Mouse (Mus musculus) lung, embryonic 16.5 days (tissue): ENCODE results near the gene Gp1ba. TPM values are rescaled to one million over a fixed set of nuclear protein-coding genes. Genes with fewer than 3 reads are reported as not detected.

Experiments used
- ATAC-seq: fragments of 200-750 bp; cut with Nextera tagmentation; 2 replicates; pipeline ENCODE4 v1.8.0; 2017; ENCODE audit warnings: low read depth, mild to moderate bottlenecking, moderate library complexity
- H3K27ac ChIP-seq: fragments of 300-500 bp; sonication (generic); 2 replicates; pipeline ENCODE4 v1.5.1; 2014; ENCODE audit warnings: mild to moderate bottlenecking, control low read depth, low read length
- H3K27me3 ChIP-seq: fragments of 300-500 bp; sonication (generic); 2 replicates; pipeline ENCODE4 v1.6.1; 2014; ENCODE audit warnings: low read depth, low read length, mixed read lengths; ENCODE audit not compliant: control insufficient read depth, insufficient read depth
- H3K36me3 ChIP-seq: fragments of 300-500 bp; sonication (generic); 2 replicates; pipeline ENCODE4 v1.6.1; 2014; ENCODE audit warnings: low read length; ENCODE audit not compliant: control insufficient read depth, insufficient read depth
- H3K4me1 ChIP-seq: fragments of 300-500 bp; sonication (generic); replicated peaks from 2 replicates; pipeline ENCODE4 v1.6.1; 2014; ENCODE audit warnings: low read length, mixed read lengths; ENCODE audit not compliant: control insufficient read depth, insufficient read depth
- H3K4me2 ChIP-seq: fragments of 300-500 bp; sonication (generic); 2 replicates; pipeline ENCODE4 v1.6.1; 2014; ENCODE audit warnings: low read depth, low read length, control low read depth
- H3K4me3 ChIP-seq: fragments of 300-500 bp; sonication (generic); 2 replicates; pipeline ENCODE4 v1.5.1; 2014; ENCODE audit warnings: mild to moderate bottlenecking, low read length, control low read depth
- H3K9ac ChIP-seq: fragments of 300-500 bp; sonication (generic); 2 replicates; pipeline ENCODE4 v1.6.1; 2014; ENCODE audit warnings: low read length, control low read depth
- H3K9me3 ChIP-seq: fragments of 300-500 bp; sonication (generic); 2 replicates; pipeline ENCODE4 v1.6.1; 2016; ENCODE audit warnings: low read length; ENCODE audit not compliant: control insufficient read depth
- WGBS: fragments of 180-500 bp; shearing (Covaris S2); extraction: QIAGEN DNeasy Blood & Tissue Kit; methylation state at CpG from one replicate; pipeline ENCODE4 v1.1.7; 2014; 5-methylcytosine and 5-hydroxymethylcytosine counted together
- polyA plus RNA-seq: library from polyadenylated mRNA; unstranded; fragments of >200 nt; fragmentation: Nextera tagmentation; extraction: Ambion mirVana; gene quantifications from 2 replicates; pipeline ENCODE4 v1.2.1, GENCODE M21; 2015

Gp1ba gene
- polyA plus RNA-seq, 1 experiment from 2014 or later: 0.50 TPM

DNA sequence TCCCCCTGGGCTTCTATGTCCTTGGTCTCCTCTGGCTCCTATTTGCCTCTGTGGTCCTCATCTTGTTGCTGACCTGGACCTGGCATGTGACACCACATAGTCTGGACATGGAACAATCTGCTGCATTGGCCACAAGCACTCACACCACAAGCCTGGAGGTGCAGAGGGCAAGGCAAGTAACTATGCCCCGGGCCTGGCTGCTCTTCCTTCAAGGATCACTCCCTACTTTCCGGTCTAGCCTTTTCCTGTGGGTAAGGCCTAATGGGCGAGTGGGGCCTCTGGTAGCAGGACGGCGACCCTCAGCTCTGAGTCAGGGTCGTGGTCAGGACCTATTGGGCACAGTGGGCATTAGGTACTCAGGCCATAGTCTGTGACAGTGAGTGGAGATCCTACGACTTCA is 2.3 kb downstream of the Gp1ba start:
- 79% methylated on average over 7 of the region's 7 CpGs for WGBS
- H3K4me1 ChIP-seq: peaks cover 10% of the 10 kb centered on the region
- no peaks in the 10 kb centered on the region for H3K27me3 ChIP-seq
- H3K36me3 ChIP-seq: peaks cover 13% of the 10 kb centered on the region
- H3K4me3 ChIP-seq: no peak overlapping the region
- no peak overlapping the region for H3K27ac ChIP-seq
- no peak overlapping the region for H3K4me2 ChIP-seq
- H3K9me3 ChIP-seq: no peaks in the 10 kb centered on the region
- ATAC-seq: no peak
- no peak overlapping the region for H3K9ac ChIP-seq

DNA sequence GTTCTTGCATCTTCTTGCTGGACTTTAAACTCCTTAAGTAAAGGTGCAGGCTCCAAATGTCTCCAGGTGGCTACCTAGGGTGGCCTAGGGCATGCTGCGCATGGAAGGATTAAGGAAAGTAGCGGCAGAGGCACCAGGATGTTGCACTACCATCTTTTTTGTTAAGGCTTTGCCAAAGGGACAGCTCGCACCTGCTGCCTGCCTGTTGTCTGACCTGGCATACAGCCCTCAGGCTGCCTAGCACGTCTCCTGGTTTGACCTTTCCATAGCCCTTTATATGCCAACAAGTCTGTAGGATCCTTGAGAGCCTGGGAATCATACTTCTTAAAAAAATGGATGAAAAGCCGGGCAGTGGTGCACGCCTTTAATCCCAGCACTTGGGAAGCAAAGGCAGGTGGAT is 4.1 kb downstream of the Gp1ba start:
- Histone ChIP-seq H3K36me3 (peaks cover 13% of the 10 kb centered on the region), H3K4me2 (no peak overlapping the region), H3K9me3 (no peaks in the 10 kb centered on the region), H3K4me1 (peaks cover 10% of the 10 kb centered on the region), H3K4me3 (no peak overlapping the region), H3K9ac (no peak overlapping the region), H3K27ac (no peak overlapping the region), H3K27me3 (no peaks in the 10 kb centered on the region)
- no peak for ATAC-seq
- WGBS: 88% methylated on average over 6 of the region's 6 CpGs

DNA sequence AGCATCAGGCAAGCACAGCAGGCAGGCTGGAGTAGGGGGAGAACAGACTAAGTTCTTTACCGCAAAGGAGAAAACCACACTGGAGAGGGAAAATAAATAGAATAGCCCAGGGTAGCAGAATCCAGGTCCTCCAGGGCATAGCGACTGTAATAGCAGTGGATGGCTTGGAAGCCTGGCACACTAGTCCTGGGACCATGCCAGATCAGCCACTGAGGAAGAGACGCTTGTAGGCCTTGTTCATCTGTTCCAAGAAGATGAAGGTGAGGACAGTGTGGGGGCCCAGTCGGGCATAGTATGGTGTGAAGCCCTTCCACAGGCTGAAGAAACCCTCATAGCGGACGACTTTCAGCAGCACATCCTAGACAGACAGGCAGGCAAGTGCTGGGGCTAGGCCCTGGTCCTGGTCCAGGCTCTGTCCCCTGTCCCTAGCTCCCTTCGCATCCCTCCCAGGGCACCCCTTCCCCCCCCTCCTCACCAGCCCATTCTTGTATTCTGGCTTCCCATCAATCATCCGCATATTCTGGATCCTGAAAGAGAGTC is 5.7 kb downstream of the Gp1ba start:
- no peak overlapping the region for H3K27ac ChIP-seq
- no peaks in the 10 kb centered on the region for H3K9me3 ChIP-seq
- 93% methylated on average over 8 of the region's 8 CpGs for WGBS
- H3K4me2 ChIP-seq: no peak overlapping the region
- no peaks in the 10 kb centered on the region for H3K27me3 ChIP-seq
- H3K4me3 ChIP-seq: no peak overlapping the region
- peaks cover 25% of the 10 kb centered on the region for H3K36me3 ChIP-seq
- no peak for ATAC-seq
- H3K9ac ChIP-seq: no peak overlapping the region
- peaks cover 26% of the 10 kb centered on the region for H3K4me1 ChIP-seq

DNA sequence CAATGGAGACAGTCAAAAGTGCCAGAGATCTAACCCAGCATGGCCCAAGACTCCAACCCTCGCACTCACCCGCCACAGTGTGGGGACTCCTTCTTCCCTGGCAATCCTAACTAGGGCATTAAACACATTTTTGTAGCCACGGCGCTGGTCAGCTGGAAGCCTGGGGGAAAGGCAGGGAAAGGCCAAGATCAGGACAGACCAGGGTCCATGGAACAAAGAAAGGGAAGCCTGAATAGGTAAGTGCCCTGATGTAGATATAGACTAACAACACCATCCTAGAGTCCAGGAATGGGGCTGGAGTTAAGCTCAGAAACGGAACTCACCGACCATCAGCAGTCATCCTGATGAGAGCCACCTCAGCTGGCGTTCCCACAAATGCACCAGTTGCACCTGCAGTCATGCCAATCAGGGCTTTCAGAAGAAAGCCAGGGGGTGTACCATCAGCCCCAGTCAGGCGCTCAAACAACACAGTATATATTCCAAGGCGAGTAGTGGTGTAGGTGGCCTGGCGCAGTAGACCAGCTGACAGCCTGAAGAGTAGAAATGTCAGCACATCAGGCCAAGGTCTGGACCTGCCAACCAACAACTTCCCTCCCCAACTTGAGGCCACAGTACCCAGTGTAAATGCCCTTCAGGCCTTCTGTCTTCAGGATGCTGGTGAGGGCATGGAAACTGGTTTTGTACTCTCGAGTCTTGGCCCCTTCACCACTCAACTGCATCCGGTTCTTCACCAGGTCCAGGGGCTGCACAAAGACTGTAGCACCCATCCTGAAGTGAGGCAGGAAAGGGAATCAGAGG is 6.7 kb downstream of the Gp1ba start:
- Histone ChIP-seq H3K4me2 (peak overlapping the region; percentile 76), H3K4me3 (peak overlapping the region; percentile 91), H3K9me3 (no peaks in the 10 kb centered on the region), H3K4me1 (peaks cover 27% of the 10 kb centered on the region), H3K27me3 (no peaks in the 10 kb centered on the region), H3K27ac (0 out of 2 replicates have a peak overlapping the region, but pooled peaks have one; percentile 93), H3K9ac (peak overlapping the region; percentile 96), H3K36me3 (peaks cover 28% of the 10 kb centered on the region)
- WGBS: 82% methylated on average over 12 of the region's 12 CpGs
- no peak for ATAC-seq

DNA sequence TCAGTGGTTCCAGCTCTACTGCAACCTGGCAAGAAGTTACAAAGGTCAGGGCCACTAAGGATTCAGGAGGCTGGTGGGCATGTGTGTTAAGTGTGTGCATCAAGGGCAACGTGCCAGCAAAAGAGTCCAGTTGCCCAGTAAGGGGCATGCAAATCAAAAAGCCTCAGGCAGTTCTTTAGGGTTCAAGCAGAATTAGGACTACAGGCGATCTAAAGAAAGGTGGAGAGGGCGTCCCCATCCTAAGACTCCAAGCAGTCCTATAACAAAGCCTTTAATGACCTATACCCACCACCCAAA is 7.3 kb downstream of the Gp1ba start:
- Histone ChIP-seq H3K4me3 (peak overlapping the region; percentile 91), H3K9me3 (no peaks in the 10 kb centered on the region), H3K4me2 (peak overlapping the region; percentile 76), H3K4me1 (peaks cover 32% of the 10 kb centered on the region), H3K27ac (peak overlapping the region; percentile 93), H3K27me3 (no peaks in the 10 kb centered on the region), H3K36me3 (peaks cover 34% of the 10 kb centered on the region), H3K9ac (peak overlapping the region; percentile 96)
- ATAC-seq: no peak
- 19% methylated on average over 3 of the region's 3 CpGs for WGBS

DNA sequence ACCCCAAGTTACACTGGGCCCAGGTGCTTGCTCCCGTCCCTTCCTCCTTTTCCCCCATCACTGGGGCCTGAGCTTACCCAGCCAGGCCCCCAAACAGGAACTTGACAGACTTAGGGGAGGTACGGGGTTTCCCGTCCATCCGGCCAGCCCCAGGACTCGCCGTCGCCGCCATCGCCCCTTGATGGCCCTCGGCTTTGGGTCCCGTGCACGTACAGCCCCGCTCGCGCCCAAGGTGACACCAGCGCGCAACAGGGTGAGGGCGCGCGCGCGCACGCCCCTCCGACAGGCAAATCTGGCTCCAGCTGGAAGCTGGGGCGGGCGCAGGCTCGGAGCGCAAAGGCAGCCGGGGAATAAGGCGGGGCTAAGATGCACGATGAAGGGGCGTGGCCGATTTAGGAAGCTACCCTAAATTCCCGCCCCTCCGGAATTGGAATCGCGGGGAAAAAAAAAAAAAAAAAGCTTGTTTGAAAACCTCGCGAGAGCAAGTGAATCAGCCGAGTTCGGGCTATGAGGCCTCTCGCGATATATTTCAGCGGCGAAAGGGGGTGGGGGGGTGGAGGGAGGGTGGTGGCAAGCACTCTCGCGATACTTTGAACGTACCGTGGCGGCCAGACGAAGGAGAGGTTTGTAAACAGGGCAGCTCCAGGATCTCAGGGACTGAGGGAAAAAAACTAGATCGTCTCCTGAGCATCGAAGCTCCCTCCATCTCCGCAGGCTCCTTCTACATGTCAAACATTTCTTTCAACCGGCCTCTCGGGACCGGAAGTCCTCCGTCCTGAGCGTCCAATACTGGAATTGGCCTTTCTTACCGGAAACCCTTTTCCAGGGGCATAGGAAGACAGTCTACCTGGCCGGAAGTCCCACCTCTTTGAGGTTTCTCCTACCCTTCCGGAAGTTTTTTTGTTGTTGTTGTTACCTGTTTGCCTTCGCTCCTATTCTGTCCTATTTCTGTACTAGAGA is 8.0 kb downstream of the Gp1ba start, which contains the start of the genes Rnf167 and Slc25a11:
Gene Rnf167, plus strand, starts transcription at position 545 of the 960 bp plus-strand sequence.
Gene Slc25a11, minus strand, starts transcription at position 789 of the 960 bp plus-strand sequence.
- Histone ChIP-seq H3K27me3 (no peaks in the 10 kb centered on the region), H3K4me2 (peak within 1 kb of the TSS; percentile 94), H3K4me3 (peak within 1 kb of the TSS; percentile 91), H3K9ac (peak within 1 kb of the TSS; percentile 96), H3K36me3 (peaks cover 41% of the 10 kb centered on the region), H3K9me3 (no peaks in the 10 kb centered on the region), H3K27ac (peak within 1 kb of the TSS; percentile 99), H3K4me1 (peaks cover 40% of the 10 kb centered on the region)
- under 1% methylated on average over 63 of the region's 63 CpGs for WGBS
- peak; percentile 91 for ATAC-seq

DNA sequence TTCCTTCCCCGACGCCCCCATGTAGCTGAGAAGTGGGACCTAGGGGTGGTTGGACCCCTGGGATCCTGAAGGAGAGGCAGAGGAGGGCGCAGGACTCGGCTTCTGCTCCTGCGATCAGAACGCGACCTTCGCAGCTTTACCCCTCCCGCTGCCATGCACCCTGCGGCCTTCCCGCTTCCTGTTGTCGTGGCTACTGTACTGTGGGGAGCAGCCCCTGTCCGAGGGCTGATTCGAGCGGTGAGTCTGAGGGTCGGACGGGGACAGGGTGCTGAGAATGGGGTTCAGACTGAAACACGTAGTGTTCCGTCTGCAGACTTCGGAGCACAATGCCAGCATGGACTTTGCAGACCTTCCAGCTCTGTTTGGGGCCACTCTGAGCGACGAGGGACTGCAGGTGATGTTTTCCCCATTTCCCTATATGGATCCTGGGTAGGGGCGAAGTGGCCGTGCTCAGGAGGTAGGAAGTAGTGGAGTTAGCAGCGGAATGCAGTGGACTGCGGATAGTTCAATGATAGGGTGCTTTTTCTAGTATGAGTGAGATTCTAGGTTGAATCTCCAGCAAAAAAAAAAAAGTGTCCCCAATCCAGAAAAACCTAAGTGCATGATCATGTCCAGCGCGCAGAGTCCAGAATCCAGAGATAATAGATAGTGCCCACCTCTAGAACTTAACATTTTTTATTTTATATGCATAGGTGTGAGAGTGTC is 8.9 kb downstream of the Gp1ba start:
- Histone ChIP-seq H3K9ac (peak overlapping the region; percentile 95), H3K9me3 (no peaks in the 10 kb centered on the region), H3K4me1 (peaks cover 49% of the 10 kb centered on the region), H3K36me3 (peaks cover 46% of the 10 kb centered on the region), H3K4me2 (peak overlapping the region; percentile 94), H3K27ac (peak overlapping the region; percentile 99), H3K4me3 (peak overlapping the region; percentile 91), H3K27me3 (no peaks in the 10 kb centered on the region)
- 3% methylated on average over 28 of the region's 28 CpGs for WGBS
- peak; percentile 16 for ATAC-seq

DNA sequence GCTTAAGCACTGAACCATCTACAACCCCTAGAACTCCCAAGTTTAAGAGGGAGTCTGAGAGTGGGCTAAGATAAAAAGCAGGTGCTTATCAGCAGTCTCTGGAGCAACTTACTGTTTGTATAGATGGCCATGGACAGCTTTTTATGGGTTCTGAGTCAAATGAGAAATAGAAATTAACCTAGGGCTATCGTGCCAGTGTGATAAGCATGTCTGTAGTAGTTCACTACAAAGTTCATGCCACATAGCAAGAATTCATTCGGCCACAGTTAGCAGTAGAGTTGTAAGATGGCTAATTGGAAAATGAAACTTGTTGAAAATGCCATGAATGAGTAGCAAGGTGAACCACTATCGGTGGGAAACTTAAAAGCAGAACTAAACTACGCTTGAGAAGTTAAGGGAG is 9.6 kb downstream of the Gp1ba start:
- 71% methylated on average over 4 of the region's 4 CpGs for WGBS
- Histone ChIP-seq H3K27ac (no peak overlapping the region), H3K4me2 (peak overlapping the region; percentile 94), H3K36me3 (peaks cover 44% of the 10 kb centered on the region), H3K9me3 (no peaks in the 10 kb centered on the region), H3K4me3 (peak overlapping the region; percentile 91), H3K9ac (peak overlapping the region; percentile 95), H3K27me3 (no peaks in the 10 kb centered on the region), H3K4me1 (peaks cover 49% of the 10 kb centered on the region)
- no peak for ATAC-seq
